Mouse (Mus musculus): ENCODE data around the gene Erf. TPM values are rescaled to one million over a fixed set of nuclear protein-coding genes. Genes with fewer than 3 reads are reported as not detected.
A peak's percentile ranks its signal among the peaks of the same experiment; 100 is the strongest.

Erf gene
- polyA plus RNA-seq, 1 experiment from 2014 or later: 10.3 TPM

DNA sequence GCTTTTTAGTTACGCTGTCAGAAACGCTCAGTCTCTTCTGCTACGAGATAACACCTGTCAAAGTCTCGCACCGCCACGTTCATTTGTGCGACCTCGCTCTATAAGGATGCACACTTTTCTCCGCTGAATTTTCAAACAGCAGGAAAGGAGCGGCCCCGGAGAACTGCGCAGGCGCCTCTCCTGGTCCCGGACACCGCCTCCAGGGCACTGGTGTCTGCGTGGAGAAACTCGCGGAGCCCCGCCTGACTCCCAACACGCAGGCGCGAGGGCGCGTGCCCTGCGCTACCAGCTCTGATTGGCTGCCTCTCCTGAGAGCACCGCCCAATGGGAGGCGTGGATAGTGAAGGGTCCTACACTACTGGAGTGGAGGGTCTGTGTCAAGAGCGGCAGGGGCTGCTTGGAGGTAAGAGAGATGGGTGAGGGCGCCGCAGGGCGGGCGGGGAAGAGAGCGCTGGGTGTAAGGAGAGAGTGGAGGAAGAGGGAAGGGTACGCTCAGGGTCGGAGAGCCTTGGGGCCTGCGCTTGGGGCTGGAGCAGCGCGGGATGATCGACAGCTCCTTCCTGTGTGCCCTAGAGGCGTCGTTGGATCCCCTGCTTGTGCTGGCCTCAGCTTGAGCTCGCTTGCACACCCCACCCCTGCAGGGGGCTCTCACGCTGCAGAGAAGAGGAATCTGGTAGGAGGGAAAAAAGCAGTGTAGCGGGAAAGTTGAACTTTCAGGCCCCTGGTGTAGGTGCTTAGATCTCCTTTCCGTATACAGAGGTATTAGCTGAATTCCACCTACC, 29.3 kb downstream of the Erf start, which contains the start of gene Zfp526:
Zfp526 (plus strand) TSS at position 324 of the 782 bp plus-strand sequence.
- under 1% methylated on average over 44 of the region's 45 CpGs for WGBS
- TF ChIP-seq EP300 (IDR thresholded peaks at IDR 0.05): no peak
- peak; percentile 58 for TF ChIP-seq CTCF (IDR thresholded peaks at IDR 0.05)
- ATAC-seq (peak; percentile 93), DNase-seq (ENCODE audit: low spot score) (peak; percentile 98)
- H3K4me1 ChIP-seq (ENCODE audit: insufficient read depth, low read depth, low read length): peaks cover 10% of the 10 kb centered on the region
- H3K27me3 ChIP-seq (replicated peaks; ENCODE audit: insufficient read depth, low read length): no peaks in the 10 kb centered on the region
- H3K9me3 ChIP-seq (ENCODE audit: low read length): no peaks in the 10 kb centered on the region
- peak within 1 kb of the TSS; percentile 90 for H3K27ac ChIP-seq (ENCODE audit: low read length)
- H3K4me3 ChIP-seq (ENCODE audit: low read depth, low read length): peak within 1 kb of the TSS; percentile 69
- peaks cover 14% of the 10 kb centered on the region for H3K36me3 ChIP-seq (ENCODE audit: insufficient read depth, low read length)
- peak within 1 kb of the TSS; percentile 65 for H3K9ac ChIP-seq (replicated peaks; ENCODE audit: low read depth)
- peak within 1 kb of the TSS; percentile 85 for H3K4me2 ChIP-seq (replicated peaks; ENCODE audit: low read depth, low read length)

DNA sequence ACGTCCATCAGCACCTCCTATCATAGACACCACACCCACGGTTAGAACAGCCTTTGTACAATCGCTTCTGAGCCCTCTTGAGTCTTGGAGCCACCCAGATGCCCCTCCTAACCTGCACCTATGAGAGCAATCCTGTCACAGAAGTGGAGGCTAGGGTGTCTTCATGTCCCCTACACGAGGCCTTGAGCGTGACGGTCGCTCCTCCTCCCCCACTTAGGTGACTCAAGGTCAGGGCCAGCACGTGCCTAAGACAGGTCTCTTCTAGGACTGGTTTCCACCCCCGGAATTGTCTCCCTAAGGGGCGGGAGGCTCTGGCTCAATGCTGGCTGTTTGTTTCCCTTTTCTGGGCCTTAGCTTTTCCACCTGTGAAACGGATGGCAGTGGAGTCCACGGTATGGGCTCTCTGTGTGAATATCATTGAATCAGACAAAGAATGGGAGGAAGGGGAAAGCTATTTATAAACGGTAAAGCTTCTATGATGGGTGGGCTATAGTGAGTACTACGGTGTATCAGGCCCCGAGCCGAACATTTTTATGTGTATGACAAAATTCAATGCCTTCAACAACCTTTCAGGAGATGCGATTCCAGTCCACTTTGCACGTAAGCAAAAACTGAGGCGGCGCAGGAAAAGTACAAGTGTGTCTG, 30.0 kb downstream of the Erf start, which contains the start of gene Dedd2:
Dedd2 (minus strand) TSS at position 159 of the 645 bp plus-strand sequence.
- ATAC-seq (no peak), DNase-seq (ENCODE audit: low spot score) (peak; percentile 42)
- H3K4me1 ChIP-seq (ENCODE audit: insufficient read depth, low read depth, low read length): peaks cover 10% of the 10 kb centered on the region
- H3K27me3 ChIP-seq (replicated peaks; ENCODE audit: insufficient read depth, low read length): no peaks in the 10 kb centered on the region
- H3K9me3 ChIP-seq (ENCODE audit: low read length): no peaks in the 10 kb centered on the region
- peak within 1 kb of the TSS; percentile 68 for H3K9ac ChIP-seq (replicated peaks; ENCODE audit: low read depth)
- no peak for TF ChIP-seq EP300 (IDR thresholded peaks at IDR 0.05)
- no peak for TF ChIP-seq CTCF (IDR thresholded peaks at IDR 0.05)
- H3K4me3 ChIP-seq (ENCODE audit: low read depth, low read length): peak within 1 kb of the TSS; percentile 69
- H3K4me2 ChIP-seq (replicated peaks; ENCODE audit: low read depth, low read length): peak within 1 kb of the TSS; percentile 85
- H3K36me3 ChIP-seq (ENCODE audit: insufficient read depth, low read length): peaks cover 8% of the 10 kb centered on the region; the same call in 1 of the 2 replicates
- H3K27ac ChIP-seq (ENCODE audit: low read length): peak within 1 kb of the TSS; percentile 90
- WGBS: 3% methylated on average over 20 of the region's 20 CpGs

DNA sequence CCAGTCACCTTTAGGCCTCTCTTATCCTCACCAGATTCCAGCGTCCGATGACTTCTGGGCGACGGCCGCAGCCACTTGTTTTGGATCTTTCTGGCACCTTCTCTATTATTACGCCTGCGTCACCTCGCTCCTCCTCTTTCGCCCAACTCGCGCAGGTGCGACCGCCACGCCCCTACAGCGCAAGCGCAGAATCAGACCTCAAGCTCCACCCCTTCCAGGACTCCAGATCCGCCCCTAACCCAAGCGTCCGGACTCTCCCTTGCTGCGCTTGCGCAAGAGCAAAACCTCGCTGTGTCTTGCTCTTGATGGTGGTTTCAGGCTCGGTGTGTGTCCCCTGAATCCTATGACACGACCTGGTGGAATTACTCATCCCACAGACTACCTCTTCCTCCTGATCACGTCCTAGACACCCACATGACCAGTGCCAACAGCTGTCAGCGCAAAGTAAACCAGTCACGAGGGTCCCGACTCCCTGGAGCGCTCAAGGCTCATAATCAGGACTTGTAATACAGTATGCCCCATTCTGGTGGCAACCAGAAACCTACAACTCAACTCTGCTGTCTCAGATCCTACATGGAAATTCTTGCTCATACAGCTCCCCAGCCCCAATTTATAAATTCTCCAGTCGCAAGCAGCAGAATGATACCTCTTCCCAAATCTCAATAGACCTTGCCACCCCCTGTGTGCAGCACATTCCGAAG, 30.7 kb downstream of the Erf start:
- Histone ChIP-seq H3K27me3 (replicated peaks; ENCODE audit: insufficient read depth, low read length) (no peaks in the 10 kb centered on the region), H3K4me3 (ENCODE audit: low read depth, low read length) (peak overlapping the region; percentile 67), H3K4me1 (ENCODE audit: insufficient read depth, low read depth, low read length) (peaks cover 10% of the 10 kb centered on the region), H3K9me3 (ENCODE audit: low read length) (no peaks in the 10 kb centered on the region), H3K27ac (ENCODE audit: low read length) (peak overlapping the region; percentile 86), H3K9ac (replicated peaks; ENCODE audit: low read depth) (peak overlapping the region; percentile 68), H3K36me3 (ENCODE audit: insufficient read depth, low read length) (peaks cover 5% of the 10 kb centered on the region; the same call in 1 of the 2 replicates), H3K4me2 (replicated peaks; ENCODE audit: low read depth, low read length) (peak overlapping the region; percentile 85)
- 2% methylated on average over 31 of the region's 31 CpGs for WGBS
- peak; percentile 77 for ATAC-seq
- TF ChIP-seq EP300 (IDR thresholded peaks at IDR 0.05): no peak
- no peak for TF ChIP-seq CTCF (IDR thresholded peaks at IDR 0.05)
- peak; percentile 98 for DNase-seq (ENCODE audit: low spot score)

DNA sequence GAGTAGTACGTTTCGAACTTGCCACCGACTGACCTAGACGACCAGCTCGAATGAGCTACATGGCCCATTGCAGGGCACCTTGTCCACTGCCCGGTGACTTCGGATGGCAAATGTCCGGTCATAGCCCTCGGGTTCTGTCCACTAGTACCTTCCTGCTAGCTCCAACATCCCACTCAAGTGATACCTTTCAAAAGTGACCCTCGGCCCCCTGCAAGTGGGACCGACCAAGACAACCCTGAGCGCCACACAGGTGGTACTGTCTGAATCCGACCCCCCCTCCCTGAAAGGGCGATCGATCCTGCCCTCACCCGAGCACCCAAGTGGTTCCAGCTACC, 31.2 kb downstream of the Erf start:
- H3K36me3 ChIP-seq (ENCODE audit: insufficient read depth, low read length): 0 out of 2 replicates have a peak, but pooled peaks cover 1% of the 10 kb centered on the region
- peak overlapping the region; percentile 68 for H3K9ac ChIP-seq (replicated peaks; ENCODE audit: low read depth)
- no peaks in the 10 kb centered on the region for H3K27me3 ChIP-seq (replicated peaks; ENCODE audit: insufficient read depth, low read length)
- peak overlapping the region; percentile 67 for H3K4me3 ChIP-seq (ENCODE audit: low read depth, low read length)
- H3K4me2 ChIP-seq (replicated peaks; ENCODE audit: low read depth, low read length): peak overlapping the region; percentile 85
- H3K4me1 ChIP-seq (ENCODE audit: insufficient read depth, low read depth, low read length): peaks cover 10% of the 10 kb centered on the region
- peak overlapping the region; percentile 86 for H3K27ac ChIP-seq (ENCODE audit: low read length)
- ATAC-seq: no peak
- H3K9me3 ChIP-seq (ENCODE audit: low read length): no peaks in the 10 kb centered on the region
- TF ChIP-seq EP300 (IDR thresholded peaks at IDR 0.05) (no peak), CTCF (IDR thresholded peaks at IDR 0.05) (no peak)
- DNase-seq (ENCODE audit: low spot score): no peak
- WGBS: 0% methylated on average over 16 of the region's 16 CpGs

DNA sequence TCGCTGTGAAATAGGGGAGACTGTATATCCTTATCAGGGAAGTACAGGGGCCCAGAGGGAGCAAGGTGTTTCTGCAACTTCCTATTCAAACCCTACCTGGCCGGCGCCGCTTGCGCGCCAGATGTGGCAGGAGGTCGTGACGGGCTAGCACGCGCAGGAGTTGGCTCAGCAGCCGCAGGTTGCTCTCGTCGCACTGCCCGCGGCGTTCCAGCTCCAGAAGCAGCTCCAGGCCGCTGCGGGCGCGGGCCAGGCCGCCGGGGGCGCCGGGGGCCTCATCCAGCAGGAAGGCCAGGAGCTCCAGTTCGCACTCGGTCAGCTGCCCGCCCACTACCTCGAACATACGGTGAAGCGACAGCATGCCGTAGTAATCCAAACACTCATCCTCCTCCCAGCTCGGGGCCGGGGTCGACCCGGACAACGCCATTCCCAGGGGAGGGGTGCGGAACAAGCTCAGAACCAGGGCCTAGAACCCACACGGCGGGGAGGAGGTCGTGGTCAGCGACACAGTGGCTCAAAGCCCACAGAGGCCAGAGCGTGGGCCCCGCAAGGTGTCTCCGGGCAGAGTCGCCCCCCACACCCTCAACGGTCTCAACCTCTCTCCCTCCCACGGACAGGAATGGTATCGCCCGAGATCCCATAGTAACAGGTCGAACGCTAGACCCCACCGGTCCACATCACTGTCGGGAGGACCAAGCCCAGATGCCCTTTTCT, 31.7 kb downstream of the Erf start:
- Histone ChIP-seq H3K4me2 (replicated peaks; ENCODE audit: low read depth, low read length) (peak overlapping the region; percentile 85), H3K36me3 (ENCODE audit: insufficient read depth, low read length) (no peaks in the 10 kb centered on the region), H3K4me3 (ENCODE audit: low read depth, low read length) (peak overlapping the region; percentile 67), H3K4me1 (ENCODE audit: insufficient read depth, low read depth, low read length) (peaks cover 10% of the 10 kb centered on the region), H3K27ac (ENCODE audit: low read length) (peak overlapping the region; percentile 86), H3K27me3 (replicated peaks; ENCODE audit: insufficient read depth, low read length) (no peaks in the 10 kb centered on the region), H3K9me3 (ENCODE audit: low read length) (no peaks in the 10 kb centered on the region), H3K9ac (replicated peaks; ENCODE audit: low read depth) (peak overlapping the region; percentile 68)
- TF ChIP-seq EP300 (IDR thresholded peaks at IDR 0.05): no peak
- TF ChIP-seq CTCF (IDR thresholded peaks at IDR 0.05): peak; percentile 21
- 1% methylated on average over 53 of the region's 53 CpGs for WGBS
- peak; percentile 41 for DNase-seq (ENCODE audit: low spot score)
- ATAC-seq: 0 out of 2 replicates have a peak, but pooled peaks have one; percentile 6
